Mouse (Mus musculus) heart, embryonic 12.5 days (tissue): ENCODE measurements around the gene Dgkb. TPM values are rescaled to one million over a fixed set of nuclear protein-coding genes. Genes with fewer than 3 reads are reported as not detected.

Experiments used
- ATAC-seq: fragments of 200-750 bp; cut with Nextera tagmentation; 2 replicates; pipeline ENCODE4 v1.8.0; 2017; ENCODE audit warnings: moderate TSS enrichment, moderate library complexity; ENCODE audit not compliant: insufficient number of reproducible peaks, low FRiP score
- H3K27ac ChIP-seq: fragments of 300-500 bp; sonication (generic); 2 replicates; pipeline ENCODE4 v1.5.1; 2016; ENCODE audit warnings: mild to moderate bottlenecking, moderate library complexity; ENCODE audit not compliant: poor library complexity, severe bottlenecking
- H3K27me3 ChIP-seq: fragments of 300-500 bp; sonication (generic); replicated peaks from 2 replicates; pipeline ENCODE4 v1.6.1; 2016; ENCODE audit warnings: mild to moderate bottlenecking, moderate library complexity
- H3K36me3 ChIP-seq: fragments of 300-500 bp; sonication (generic); 2 replicates; pipeline ENCODE4 v1.6.1; 2016; ENCODE audit warnings: mild to moderate bottlenecking, moderate library complexity
- H3K4me1 ChIP-seq: fragments of 300-500 bp; sonication (generic); replicated peaks from 2 replicates; pipeline ENCODE4 v1.6.1; 2016; ENCODE audit warnings: mild to moderate bottlenecking
- H3K4me2 ChIP-seq: fragments of 300-500 bp; sonication (generic); 2 replicates; pipeline ENCODE4 v1.6.1; 2016; ENCODE audit warnings: mild to moderate bottlenecking, moderate library complexity
- H3K4me3 ChIP-seq: fragments of 300-500 bp; sonication (generic); 2 replicates; pipeline ENCODE4 v1.5.1; 2016; ENCODE audit warnings: mild to moderate bottlenecking
- H3K9ac ChIP-seq: fragments of 300-500 bp; sonication (generic); 2 replicates; pipeline ENCODE4 v1.6.1; 2016; ENCODE audit warnings: mild to moderate bottlenecking, moderate library complexity
- H3K9me3 ChIP-seq: fragments of 300-500 bp; sonication (generic); replicated peaks from 2 replicates; pipeline ENCODE4 v1.6.1; 2016; ENCODE audit warnings: mild to moderate bottlenecking, moderate library complexity
- WGBS: fragments of 180-500 bp; shearing (Covaris S2); methylation state at CpG from one replicate; pipeline ENCODE4 v1.1.7; 2016; 5-methylcytosine and 5-hydroxymethylcytosine counted together
- polyA plus RNA-seq: library from polyadenylated mRNA; unstranded; fragments of >200 nt; fragmentation: Nextera tagmentation; extraction: Ambion mirVana; gene quantifications from 2 replicates; pipeline ENCODE4 v1.2.1, GENCODE M21; 2016

The Dgkb gene
- polyA plus RNA-seq, 1 experiment from 2014 or later: 0.13 TPM

DNA sequence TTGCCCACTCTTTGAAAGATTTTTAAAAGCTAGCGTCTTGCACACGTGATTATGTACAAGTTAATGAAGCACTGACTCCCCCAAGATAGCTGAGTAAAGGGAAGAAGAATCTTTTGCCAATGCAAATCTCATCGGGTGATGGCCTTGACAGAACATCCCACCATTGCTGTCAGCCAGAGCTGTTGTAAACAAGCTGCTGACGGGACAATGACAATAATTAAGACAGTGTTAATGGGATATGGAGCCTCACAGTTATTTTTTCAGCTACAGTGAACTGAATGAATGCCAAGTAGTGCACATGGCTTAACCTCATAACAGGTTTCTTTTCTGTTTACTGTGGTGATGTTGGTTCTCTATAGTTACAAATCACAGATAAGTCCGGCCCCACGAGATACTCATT lies 568.4 kb downstream of the Dgkb start:
- H3K4me2 ChIP-seq: no peak overlapping the region
- H3K27ac ChIP-seq: no peak overlapping the region
- H3K36me3 ChIP-seq: no peaks in the 10 kb centered on the region
- H3K4me1 ChIP-seq: no peaks in the 10 kb centered on the region
- WGBS: 72% methylated on average over 6 of the region's 6 CpGs
- ATAC-seq: no peak
- H3K27me3 ChIP-seq: no peaks in the 10 kb centered on the region
- no peak overlapping the region for H3K9ac ChIP-seq
- no peak overlapping the region for H3K4me3 ChIP-seq
- H3K9me3 ChIP-seq: no peaks in the 10 kb centered on the region

DNA sequence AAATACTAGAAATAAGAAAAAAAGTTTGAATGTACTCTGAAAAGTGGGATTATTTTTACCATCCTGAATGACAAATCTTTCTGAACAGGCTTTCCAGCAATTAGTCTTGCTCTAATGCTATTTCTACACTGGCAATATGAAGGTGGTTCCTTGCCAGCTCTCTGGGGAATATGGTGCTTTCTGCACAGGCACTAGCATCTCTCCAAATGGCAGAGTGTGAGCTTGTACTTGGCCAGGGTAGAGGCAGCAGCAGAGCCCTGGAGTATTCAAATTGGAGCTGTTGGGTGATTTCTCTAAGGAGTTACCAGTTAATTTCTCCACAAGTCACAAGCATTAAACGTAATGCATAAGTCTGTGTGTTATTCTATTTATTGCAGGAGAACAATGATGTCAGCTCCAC lies 569.5 kb downstream of the Dgkb start:
- Histone ChIP-seq H3K4me2 (no peak overlapping the region), H3K9ac (no peak overlapping the region), H3K36me3 (no peaks in the 10 kb centered on the region), H3K9me3 (no peaks in the 10 kb centered on the region), H3K27ac (no peak overlapping the region), H3K4me3 (no peak overlapping the region), H3K4me1 (no peaks in the 10 kb centered on the region), H3K27me3 (no peaks in the 10 kb centered on the region)
- no peak for ATAC-seq
- 84% methylated on average over 1 of the region's 1 CpGs for WGBS

GRCm38 (mm10) chr12:38387654-38388053 lies 570.1 kb downstream of the Dgkb start:
- WGBS: 72% methylated on average over 2 of the region's 2 CpGs
- Histone ChIP-seq H3K36me3 (no peaks in the 10 kb centered on the region), H3K9me3 (no peaks in the 10 kb centered on the region), H3K27me3 (no peaks in the 10 kb centered on the region), H3K4me1 (no peaks in the 10 kb centered on the region), H3K9ac (no peak overlapping the region), H3K27ac (no peak overlapping the region), H3K4me2 (no peak overlapping the region), H3K4me3 (no peak overlapping the region)
- ATAC-seq: no peak

DNA sequence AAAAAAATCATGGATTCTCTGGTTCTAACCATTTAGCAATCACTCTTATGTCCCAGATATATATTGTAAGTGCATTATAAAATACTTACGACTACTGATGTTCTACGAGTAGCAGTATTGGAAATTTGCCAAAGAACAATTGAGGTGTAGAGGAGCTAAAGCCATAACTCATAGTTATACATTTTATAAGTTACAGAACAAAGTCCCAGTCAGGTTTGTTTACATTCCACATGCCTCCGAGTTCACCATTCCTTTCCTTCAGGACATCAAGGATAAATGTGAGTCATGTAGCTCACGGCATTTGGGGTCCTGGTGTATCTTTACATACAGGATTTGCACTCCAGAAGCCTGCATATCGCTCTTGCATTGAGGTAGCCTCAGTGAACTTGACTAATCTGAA lies 570.7 kb downstream of the Dgkb start:
- no peak for ATAC-seq
- Histone ChIP-seq H3K4me2 (no peak overlapping the region), H3K36me3 (no peaks in the 10 kb centered on the region), H3K4me1 (no peaks in the 10 kb centered on the region), H3K9me3 (no peaks in the 10 kb centered on the region), H3K27me3 (no peaks in the 10 kb centered on the region), H3K4me3 (no peak overlapping the region), H3K27ac (no peak overlapping the region), H3K9ac (no peak overlapping the region)
- WGBS: 71% methylated on average over 5 of the region's 5 CpGs

DNA sequence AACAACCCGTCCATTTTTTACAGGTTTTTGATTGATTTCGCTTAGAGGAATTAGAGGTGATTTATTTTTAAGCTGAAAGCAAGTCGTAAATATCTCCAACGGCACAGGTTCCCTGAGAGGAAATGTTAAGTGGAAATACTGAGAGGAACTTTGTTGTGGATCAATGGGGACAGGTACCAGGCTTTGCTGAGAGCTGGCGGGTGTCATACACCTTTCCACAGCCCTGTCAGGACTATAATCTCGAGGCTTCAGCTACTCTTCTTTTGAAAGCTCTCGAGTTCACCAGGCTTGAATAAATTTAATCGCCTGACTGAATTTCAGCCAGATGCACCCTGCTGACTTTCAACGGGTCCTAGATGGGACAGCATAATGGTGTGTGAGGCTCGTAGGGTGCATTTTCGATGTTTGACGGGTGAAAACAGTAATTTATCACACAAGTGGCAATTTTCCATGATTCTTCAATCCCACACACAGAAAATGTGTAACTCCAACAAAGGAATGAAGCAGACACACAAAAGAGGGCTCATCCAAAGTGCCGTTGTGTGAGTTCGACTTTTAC lies 580.3 kb downstream of the Dgkb start:
- 75% methylated on average over 14 of the region's 14 CpGs for WGBS
- no peaks in the 10 kb centered on the region for H3K36me3 ChIP-seq
- no peaks in the 10 kb centered on the region for H3K27me3 ChIP-seq
- H3K27ac ChIP-seq: no peak overlapping the region
- no peak for ATAC-seq
- H3K4me1 ChIP-seq: no peaks in the 10 kb centered on the region
- no peaks in the 10 kb centered on the region for H3K9me3 ChIP-seq
- H3K4me2 ChIP-seq: no peak overlapping the region
- H3K4me3 ChIP-seq: no peak overlapping the region
- H3K9ac ChIP-seq: no peak overlapping the region

- H3K4me2 ChIP-seq: no peak overlapping the region
- no peak overlapping the region for H3K9ac ChIP-seq
- H3K9me3 ChIP-seq: no peaks in the 10 kb centered on the region
- no peak for ATAC-seq
- 70% methylated on average over 4 of the region's 4 CpGs for WGBS
- no peak overlapping the region for H3K27ac ChIP-seq
- no peaks in the 10 kb centered on the region for H3K27me3 ChIP-seq
- no peaks in the 10 kb centered on the region for H3K36me3 ChIP-seq
- H3K4me1 ChIP-seq: no peaks in the 10 kb centered on the region
- no peak overlapping the region for H3K4me3 ChIP-seq
These were observed 582.6 kb downstream of the Dgkb start for GRCm38 (mm10) chr12:38400089-38400488.

DNA sequence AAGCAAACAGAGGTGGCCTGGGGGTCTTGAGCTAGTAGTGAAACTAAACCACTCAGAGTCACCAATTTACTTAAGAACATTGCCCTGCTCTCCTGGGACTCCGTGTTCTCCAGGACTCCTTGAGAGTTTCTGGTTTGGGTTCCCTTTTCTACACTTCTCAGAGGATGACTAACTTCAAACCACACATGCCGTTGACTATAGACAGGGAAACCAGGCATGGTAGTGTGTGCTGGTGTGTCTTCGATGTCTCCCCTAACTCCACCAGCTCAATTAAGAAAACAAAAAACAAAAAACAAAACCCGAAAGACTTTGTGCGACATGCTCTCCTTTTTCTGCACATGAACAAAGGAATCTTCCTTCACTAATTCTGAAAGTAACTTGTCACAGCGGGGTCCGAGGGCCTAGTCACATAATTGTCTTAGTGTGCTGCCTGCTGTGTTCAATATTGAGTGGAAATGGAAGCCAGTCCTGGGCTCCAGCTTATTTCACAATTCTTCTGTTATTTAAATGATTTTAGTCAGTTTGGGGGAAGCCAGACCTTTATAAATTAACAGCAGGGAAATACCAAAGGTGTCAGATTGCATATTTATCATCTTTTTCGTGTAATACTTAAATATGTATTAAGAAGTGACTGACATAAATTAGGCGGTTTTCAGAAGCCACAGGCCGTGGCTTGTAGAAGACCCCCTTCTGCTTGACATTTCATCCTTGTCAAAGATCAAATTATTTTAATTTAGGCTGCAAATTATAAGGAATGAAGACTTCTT lies 618.0 kb downstream of the Dgkb start:
- H3K9me3 ChIP-seq: no peaks in the 10 kb centered on the region
- no peaks in the 10 kb centered on the region for H3K4me1 ChIP-seq
- WGBS: 66% methylated on average over 10 of the region's 10 CpGs
- no peak overlapping the region for H3K4me2 ChIP-seq
- ATAC-seq: no peak
- H3K27me3 ChIP-seq: no peaks in the 10 kb centered on the region
- H3K36me3 ChIP-seq: no peaks in the 10 kb centered on the region
- H3K27ac ChIP-seq: no peak overlapping the region
- no peak overlapping the region for H3K9ac ChIP-seq
- H3K4me3 ChIP-seq: no peak overlapping the region

DNA sequence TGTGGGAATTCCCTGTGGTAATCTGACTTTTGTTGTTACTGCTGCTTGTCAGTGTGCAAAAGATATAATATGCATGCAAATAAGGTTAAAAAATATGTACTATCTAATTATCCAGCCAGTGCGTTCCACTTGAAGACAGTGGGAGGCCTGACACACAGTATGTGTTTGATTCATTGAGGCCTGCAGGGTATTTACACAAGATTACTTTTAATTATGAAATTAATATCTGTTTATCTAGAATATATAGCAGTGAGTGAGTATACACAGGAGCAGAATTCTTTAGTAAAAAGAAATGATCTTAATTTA lies 618.6 kb downstream of the Dgkb start:
- no peaks in the 10 kb centered on the region for H3K4me1 ChIP-seq
- no peaks in the 10 kb centered on the region for H3K9me3 ChIP-seq
- no peak overlapping the region for H3K27ac ChIP-seq
- no peaks in the 10 kb centered on the region for H3K36me3 ChIP-seq
- 82% methylated on average over 1 of the region's 1 CpGs for WGBS
- no peak overlapping the region for H3K4me3 ChIP-seq
- no peaks in the 10 kb centered on the region for H3K27me3 ChIP-seq
- H3K4me2 ChIP-seq: no peak overlapping the region
- ATAC-seq: no peak
- H3K9ac ChIP-seq: no peak overlapping the region

DNA sequence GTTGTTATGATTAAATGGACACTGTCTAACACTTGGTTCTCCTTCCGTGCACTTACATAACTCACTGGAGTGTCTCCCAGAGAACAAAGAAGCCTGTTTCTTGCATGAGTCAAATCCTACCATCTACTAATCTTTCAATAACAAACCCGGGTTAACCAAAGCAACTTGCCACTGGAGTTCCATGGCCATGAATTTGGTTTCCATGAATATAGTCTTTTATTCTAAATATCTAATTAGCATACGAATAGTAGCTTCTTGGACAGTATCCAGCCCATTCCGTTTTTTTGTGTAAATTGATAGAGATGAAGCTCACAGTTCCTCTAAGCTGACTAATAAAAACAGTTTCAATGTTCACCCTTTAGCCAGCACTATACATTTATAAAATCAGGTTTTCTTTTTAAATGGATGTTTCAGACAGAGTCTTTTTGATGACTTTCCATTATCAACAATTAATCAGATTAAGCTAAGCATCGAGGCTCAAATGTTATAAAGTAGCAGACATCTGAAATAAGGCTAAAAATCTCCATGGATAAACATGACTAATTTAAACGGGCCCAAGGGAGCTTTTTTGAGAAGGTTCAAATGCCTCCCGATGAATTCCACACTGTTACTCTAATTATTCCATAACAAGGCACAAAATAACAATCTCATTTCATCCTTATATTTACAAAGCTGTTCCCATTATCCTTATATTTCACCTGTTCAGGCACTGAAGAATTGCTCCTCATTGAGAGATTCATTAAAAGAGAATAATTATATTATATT lies 633.0 kb downstream of the Dgkb start:
- Histone ChIP-seq H3K9me3 (peaks cover 5% of the 10 kb centered on the region; the same call in 1 of the 2 replicates), H3K4me2 (no peak overlapping the region), H3K4me1 (no peaks in the 10 kb centered on the region), H3K9ac (no peak overlapping the region), H3K27me3 (no peaks in the 10 kb centered on the region), H3K27ac (no peak overlapping the region), H3K36me3 (no peaks in the 10 kb centered on the region), H3K4me3 (no peak overlapping the region)
- ATAC-seq: no peak
- WGBS: 64% methylated on average over 7 of the region's 7 CpGs

DNA sequence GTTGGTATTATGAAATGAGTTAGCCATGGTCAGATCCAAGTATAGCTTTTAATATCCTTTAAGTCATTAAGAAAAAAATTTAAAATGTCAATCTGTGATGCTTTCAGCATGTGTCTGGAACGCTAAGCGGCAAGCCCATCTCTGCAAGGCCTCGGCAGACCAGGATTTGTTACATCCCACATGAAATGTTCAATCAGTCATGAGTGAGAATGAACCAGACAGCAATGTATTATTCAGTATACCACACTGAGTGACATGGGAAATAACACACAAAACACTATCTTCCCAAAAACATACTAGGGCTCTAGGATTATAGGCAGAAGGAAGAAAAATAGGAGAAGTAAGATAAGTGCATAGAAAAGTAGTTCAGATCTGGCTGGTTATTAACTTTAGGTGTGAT lies 634.2 kb downstream of the Dgkb start:
- no peak overlapping the region for H3K4me3 ChIP-seq
- no peak overlapping the region for H3K27ac ChIP-seq
- H3K4me2 ChIP-seq: no peak overlapping the region
- WGBS: 76% methylated on average over 3 of the region's 3 CpGs
- ATAC-seq: no peak
- no peaks in the 10 kb centered on the region for H3K36me3 ChIP-seq
- peaks cover 5% of the 10 kb centered on the region; the same call in 1 of the 2 replicates for H3K9me3 ChIP-seq
- H3K9ac ChIP-seq: no peak overlapping the region
- no peaks in the 10 kb centered on the region for H3K27me3 ChIP-seq
- no peaks in the 10 kb centered on the region for H3K4me1 ChIP-seq

DNA sequence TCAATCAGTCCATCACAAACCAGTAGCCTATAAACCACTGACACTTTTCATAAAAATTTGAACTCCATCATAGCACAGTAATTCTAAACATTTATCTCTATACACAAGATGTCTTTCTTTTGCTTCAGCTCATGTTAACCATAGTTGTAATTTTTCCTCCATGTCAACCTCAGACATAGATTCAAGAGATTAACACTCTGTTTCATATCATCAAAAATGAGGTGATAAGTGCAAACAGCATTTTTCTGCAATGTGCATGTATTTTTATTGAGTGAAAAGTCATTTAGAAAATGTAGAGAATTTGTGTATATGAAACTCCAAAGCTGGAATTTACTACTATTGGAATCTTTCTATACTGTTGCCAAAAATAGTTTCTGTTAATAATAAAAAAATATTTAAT lies 650.7 kb downstream of the Dgkb start:
- Histone ChIP-seq H3K27me3 (no peaks in the 10 kb centered on the region), H3K4me2 (no peak overlapping the region), H3K9ac (no peak overlapping the region), H3K27ac (no peak overlapping the region), H3K36me3 (no peaks in the 10 kb centered on the region), H3K4me3 (no peak overlapping the region), H3K4me1 (no peaks in the 10 kb centered on the region), H3K9me3 (0 out of 2 replicates have a peak, but pooled peaks cover 2% of the 10 kb centered on the region)
- no peak for ATAC-seq
